Mouse (Mus musculus): ENCODE data around the gene Heyl. TPM values are rescaled to one million over a fixed set of nuclear protein-coding genes. Genes with fewer than 3 reads are reported as not detected.

The Heyl gene
- total and polyA plus RNA-seq, 3 experiments, result 0.05 TPM; not detected in 2

- DNase-seq (ENCODE audit: low spot score) (no peak), ATAC-seq (ENCODE audit: extremely low read depth, insufficient number of reproducible peaks, low FRiP score, poor library complexity, severe bottlenecking) (no peak)
- Histone ChIP-seq H3K9me3 (replicated peaks) (no peaks in the 10 kb centered on the region), H3K4me1 (ENCODE audit: insufficient read depth, low read depth, low read length) (no peaks in the 10 kb centered on the region), H3K27me3 (ENCODE audit: insufficient read depth, low read length) (peaks cover 24% of the 10 kb centered on the region), H3K4me3 (ENCODE audit: low read depth, low read length) (no peak within 1 kb of the TSS), H3K36me3 (replicated peaks) (no peaks in the 10 kb centered on the region)
- no peak for TF ChIP-seq POLR2AphosphoS5 (IDR thresholded peaks at IDR 0.05; ENCODE audit: insufficient replicate concordance, low read depth, low read length)
- no peak for TF ChIP-seq GATA1 (IDR thresholded peaks at IDR 0.05; ENCODE audit: borderline replicate concordance, low read length)
- TF ChIP-seq TAL1 (conservative IDR thresholded peaks at IDR 0.05; ENCODE audit: low read depth, low read length), result no peak
- TF ChIP-seq CTCF (IDR thresholded peaks at IDR 0.05; ENCODE audit: low read depth, low read length), result no peak
- TF ChIP-seq GATA2 (IDR thresholded peaks at IDR 0.05; ENCODE audit: borderline replicate concordance, low read depth, low read length), result no peak
Observed at GRCm38 (mm10) chr4:123201186-123202093, 31.9 kb upstream of the Heyl start, which contains the start of gene Nt5c1a. Nt5c1a (plus strand) TSS chr4:123201504.

- TF ChIP-seq CTCF (IDR thresholded peaks at IDR 0.05; ENCODE audit: low read depth, low read length) (no peak), POLR2AphosphoS5 (IDR thresholded peaks at IDR 0.05; ENCODE audit: insufficient replicate concordance, low read depth, low read length) (no peak), TAL1 (conservative IDR thresholded peaks at IDR 0.05; ENCODE audit: low read depth, low read length) (no peak)
- Histone ChIP-seq H3K9me3 (replicated peaks) (no peaks in the 10 kb centered on the region), H3K4me3 (ENCODE audit: low read depth, low read length) (no peak overlapping the region), H3K4me1 (ENCODE audit: insufficient read depth, low read depth, low read length) (no peaks in the 10 kb centered on the region), H3K36me3 (replicated peaks) (no peaks in the 10 kb centered on the region), H3K27me3 (ENCODE audit: insufficient read depth, low read length) (peaks cover 22% of the 10 kb centered on the region)
- ATAC-seq (ENCODE audit: extremely low read depth, insufficient number of reproducible peaks, low FRiP score, poor library complexity, severe bottlenecking) (no peak), DNase-seq (ENCODE audit: low spot score) (no peak)
Observed at GRCm38 (mm10) chr4:123202094-123202420, 31.3 kb upstream of the Heyl start.

GRCm38 (mm10) chr4:123207337-123207736 lies 26.0 kb upstream of the Heyl start:
- TF ChIP-seq TAL1 (conservative IDR thresholded peaks at IDR 0.05; ENCODE audit: low read depth, low read length), result no peak
- Histone ChIP-seq H3K36me3 (replicated peaks) (no peaks in the 10 kb centered on the region), H3K4me1 (ENCODE audit: insufficient read depth, low read depth, low read length) (no peaks in the 10 kb centered on the region), H3K4me3 (ENCODE audit: low read depth, low read length) (no peak overlapping the region), H3K27me3 (ENCODE audit: insufficient read depth, low read length) (peaks cover 6% of the 10 kb centered on the region; the same call in 1 of the 2 replicates), H3K9me3 (replicated peaks) (no peaks in the 10 kb centered on the region)
- DNase-seq (ENCODE audit: low spot score) (no peak), ATAC-seq (ENCODE audit: extremely low read depth, insufficient number of reproducible peaks, low FRiP score, poor library complexity, severe bottlenecking) (no peak)

GRCm38 (mm10) chr4:123210996-123211395 lies 22.4 kb upstream of the Heyl start:
- DNase-seq (ENCODE audit: low spot score), result no peak
- Histone ChIP-seq H3K36me3 (replicated peaks) (no peaks in the 10 kb centered on the region), H3K4me1 (ENCODE audit: insufficient read depth, low read depth, low read length) (no peaks in the 10 kb centered on the region), H3K9me3 (replicated peaks) (no peaks in the 10 kb centered on the region), H3K27me3 (ENCODE audit: insufficient read depth, low read length) (peaks cover 6% of the 10 kb centered on the region; the same call in 1 of the 2 replicates), H3K4me3 (ENCODE audit: low read depth, low read length) (no peak overlapping the region)
- no peak for TF ChIP-seq POLR2AphosphoS5 (IDR thresholded peaks at IDR 0.05; ENCODE audit: insufficient replicate concordance, low read depth, low read length)
- no peak for TF ChIP-seq CTCF (IDR thresholded peaks at IDR 0.05; ENCODE audit: low read depth, low read length)
- TF ChIP-seq GATA2 (IDR thresholded peaks at IDR 0.05; ENCODE audit: borderline replicate concordance, low read depth, low read length), result no peak
- TF ChIP-seq GATA1 (IDR thresholded peaks at IDR 0.05; ENCODE audit: borderline replicate concordance, low read length), result no peak
- no peak for TF ChIP-seq TAL1 (conservative IDR thresholded peaks at IDR 0.05; ENCODE audit: low read depth, low read length)
- ATAC-seq (ENCODE audit: extremely low read depth, insufficient number of reproducible peaks, low FRiP score, poor library complexity, severe bottlenecking), result no peak

- Histone ChIP-seq H3K4me3 (ENCODE audit: low read depth, low read length) (no peak overlapping the region), H3K27me3 (ENCODE audit: insufficient read depth, low read length) (peaks cover 7% of the 10 kb centered on the region; the same call in 1 of the 2 replicates), H3K36me3 (replicated peaks) (no peaks in the 10 kb centered on the region), H3K9me3 (replicated peaks) (no peaks in the 10 kb centered on the region), H3K4me1 (ENCODE audit: insufficient read depth, low read depth, low read length) (no peaks in the 10 kb centered on the region)
- ATAC-seq (ENCODE audit: extremely low read depth, insufficient number of reproducible peaks, low FRiP score, poor library complexity, severe bottlenecking) (no peak), DNase-seq (ENCODE audit: low spot score) (no peak)
- TF ChIP-seq GATA1 (IDR thresholded peaks at IDR 0.05; ENCODE audit: borderline replicate concordance, low read length) (no peak), TAL1 (conservative IDR thresholded peaks at IDR 0.05; ENCODE audit: low read depth, low read length) (no peak), POLR2AphosphoS5 (IDR thresholded peaks at IDR 0.05; ENCODE audit: insufficient replicate concordance, low read depth, low read length) (no peak), CTCF (IDR thresholded peaks at IDR 0.05; ENCODE audit: low read depth, low read length) (no peak), GATA2 (IDR thresholded peaks at IDR 0.05; ENCODE audit: borderline replicate concordance, low read depth, low read length) (no peak)
Observed at GRCm38 (mm10) chr4:123211453-123211852, 21.9 kb upstream of the Heyl start.

GRCm38 (mm10) chr4:123212330-123212729 lies 21.0 kb upstream of the Heyl start:
- Histone ChIP-seq H3K4me1 (ENCODE audit: insufficient read depth, low read depth, low read length) (no peaks in the 10 kb centered on the region), H3K36me3 (replicated peaks) (no peaks in the 10 kb centered on the region), H3K27me3 (ENCODE audit: insufficient read depth, low read length) (peaks cover 7% of the 10 kb centered on the region; the same call in 1 of the 2 replicates), H3K9me3 (replicated peaks) (no peaks in the 10 kb centered on the region), H3K4me3 (ENCODE audit: low read depth, low read length) (no peak overlapping the region)
- TF ChIP-seq POLR2AphosphoS5 (IDR thresholded peaks at IDR 0.05; ENCODE audit: insufficient replicate concordance, low read depth, low read length) (no peak), GATA2 (IDR thresholded peaks at IDR 0.05; ENCODE audit: borderline replicate concordance, low read depth, low read length) (no peak), GATA1 (IDR thresholded peaks at IDR 0.05; ENCODE audit: borderline replicate concordance, low read length) (no peak), CTCF (IDR thresholded peaks at IDR 0.05; ENCODE audit: low read depth, low read length) (no peak), TAL1 (conservative IDR thresholded peaks at IDR 0.05; ENCODE audit: low read depth, low read length) (no peak)
- DNase-seq (ENCODE audit: low spot score) (no peak), ATAC-seq (ENCODE audit: extremely low read depth, insufficient number of reproducible peaks, low FRiP score, poor library complexity, severe bottlenecking) (no peak)

All from G1E (cell line).